Mouse (Mus musculus) embryonic fibroblast, embryonic 13.5 days (primary cell): Measurements from ENCODE around the gene Eif2b1.

ENCODE experiments used
- CTCF ChIP-seq: IDR thresholded peaks from 2 replicates; pipeline ENCODE4 v1.5.1; 2011; ENCODE audit warnings: mild to moderate bottlenecking, control low read depth, low read length, moderate library complexity, borderline replicate concordance; ENCODE audit not compliant: insufficient read depth
- POLR2A ChIP-seq: IDR thresholded peaks from 2 replicates; pipeline ENCODE4 v1.6.1; 2011; ENCODE audit warnings: low read depth, mild to moderate bottlenecking, control low read depth, low read length, moderate library complexity

DNA sequence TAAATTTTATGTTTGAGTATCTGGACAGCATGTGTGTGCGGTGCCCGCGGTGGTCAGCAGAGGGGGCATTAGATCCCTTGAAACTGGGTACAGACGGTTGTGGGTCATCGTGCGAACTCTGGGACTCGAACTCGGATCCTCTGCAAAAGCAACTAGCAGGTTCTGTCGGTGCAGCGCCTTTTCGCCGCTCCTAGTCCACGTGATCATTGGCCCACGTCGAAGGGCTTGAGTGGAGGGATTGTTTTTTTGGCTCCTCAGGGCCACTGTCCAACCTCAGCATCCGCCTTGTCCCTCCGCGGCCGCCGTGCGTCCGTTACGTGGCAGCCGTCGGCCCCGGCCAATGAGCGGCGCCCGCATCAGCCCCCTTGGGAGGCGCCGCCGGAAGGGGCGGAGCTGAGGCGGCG, 38.5 kb downstream of the Eif2b1 start, which contains the start of gene Tmed2:
- no peak for TF ChIP-seq CTCF
- TF ChIP-seq POLR2A: peak; percentile 42; the same call in 1 of the 2 replicates
